Mouse (Mus musculus): ENCODE data around the gene Wbp2. TPM values are rescaled to one million over a fixed set of nuclear protein-coding genes. Genes with fewer than 3 reads are reported as not detected.
"Not testable (repeated sequence)": the region's sequence is repeated elsewhere in the genome, so short reads cannot be mapped to it uniquely, and the experiment has no call there.

Wbp2 gene
- 100 to 1,000 TPM; 388 to 420 TPM for total RNA-seq (2021)

GRCm38 (mm10) chr11:116086258-116087193, at the start of gene Wbp2:
Wbp2 (minus strand) TSS chr11:116086995.
- intact Hi-C loops (cut with DNase I) = loop anchor here (1.0 to 2.0 kb wide), 3 partner anchors 44 to 56 kb away; partner anchors contain the start of genes Mrpl38 and Unk
- peak; percentile 96 to 97 for DNase-seq (ENCODE audit: low spot score in 2 of 2)

- DNase-seq (ENCODE audit: low spot score in 2 of 2) = no peak
- intact Hi-C loops (cut with DNase I) = loop anchor here (5.0 kb wide), 1 partner anchor 202 kb away; the partner anchor contains the start of genes Recql5 and Sap30bp
Measured at GRCm38 (mm10) chr11:116134171-116134570, 47.4 kb upstream of the Wbp2 start.

GRCm38 (mm10) chr11:116133497-116133896, 46.7 kb upstream of the Wbp2 start:
- intact Hi-C loops (cut with DNase I) = loop anchor here (5.0 kb wide), 1 partner anchor 201 kb away; the partner anchor contains the start of genes Recql5 and Sap30bp
- DNase-seq (ENCODE audit: low spot score in 2 of 2) = no peak

- intact Hi-C loops (cut with DNase I) = loop anchor here (5.0 kb wide), 1 partner anchor 200 kb away; the partner anchor contains the start of genes Recql5 and Sap30bp
- DNase-seq (ENCODE audit: low spot score in 2 of 2) = no peak
Measured at GRCm38 (mm10) chr11:116132366-116133333, 45.9 kb upstream of the Wbp2 start.

GRCm38 (mm10) chr11:116131349-116132170, 44.8 kb upstream of the Wbp2 start:
- intact Hi-C loops (cut with DNase I) = loop anchor here (2.0 to 5.0 kb wide), 2 partner anchors 101 to 199 kb away; partner anchors contain the start of genes Recql5, Sap30bp and Unk
- no peak for DNase-seq (ENCODE audit: low spot score in 2 of 2)

- intact Hi-C loops (cut with DNase I) = loop anchor here (1.0 to 5.0 kb wide), 3 partner anchors 43 to 198 kb away; partner anchors contain the start of genes Recql5, Sap30bp and Unk
Measured at GRCm38 (mm10) chr11:116130488-116131205, 43.9 kb upstream of the Wbp2 start, which contains the start of gene Trim65. Trim65 (minus strand) TSS chr11:116131128.

GRCm38 (mm10) chr11:116129993-116130487, 43.2 kb upstream of the Wbp2 start:
- intact Hi-C loops (cut with DNase I) = loop anchor here (1.0 to 5.0 kb wide), 3 partner anchors 43 to 198 kb away; partner anchors contain the start of genes Recql5, Sap30bp and Unk
- no peak for DNase-seq (ENCODE audit: low spot score in 2 of 2)

More at GRCm38 (mm10) chr11:116130488-116131205, 43.9 kb upstream of the Wbp2 start, which contains the start of gene Trim65:
- DNase-seq (ENCODE audit: low spot score in 2 of 2) = peak; percentile 86

GRCm38 (mm10) chr11:116129091-116129790, 42.4 kb upstream of the Wbp2 start:
- no peak for DNase-seq (ENCODE audit: low spot score in 2 of 2)
- intact Hi-C loops (cut with DNase I) = no loop called here

- DNase-seq (ENCODE audit: low spot score in 2 of 2) = no peak
- intact Hi-C loops (cut with DNase I) = no loop called here
Measured at GRCm38 (mm10) chr11:116127986-116128385, 41.2 kb upstream of the Wbp2 start.

GRCm38 (mm10) chr11:116127156-116127980, 40.6 kb upstream of the Wbp2 start, which contains the start of gene Trim47:
Trim47 (minus strand) TSS chr11:116127210.
- intact Hi-C loops (cut with DNase I) = no loop called here
- no peak for DNase-seq (ENCODE audit: low spot score in 2 of 2)

GRCm38 (mm10) chr11:116126261-116126660, 39.5 kb upstream of the Wbp2 start:
- DNase-seq (ENCODE audit: low spot score in 2 of 2) = no peak
- intact Hi-C loops (cut with DNase I) = no loop called here

- DNase-seq (ENCODE audit: low spot score in 2 of 2) = not testable (repeated sequence)
Measured at GRCm38 (mm10) chr11:116121731-116122245, 35.0 kb upstream of the Wbp2 start.

GRCm38 (mm10) chr11:116117819-116118218, 31.0 kb upstream of the Wbp2 start:
- intact Hi-C loops (cut with DNase I) = no loop called here
- no peak for DNase-seq (ENCODE audit: low spot score in 2 of 2)

More at GRCm38 (mm10) chr11:116121731-116122245, 35.0 kb upstream of the Wbp2 start:
- intact Hi-C loops (cut with DNase I) = not testable (repeated sequence)

- intact Hi-C loops (cut with DNase I) = no loop called here
- DNase-seq (ENCODE audit: low spot score in 2 of 2) = no peak
Measured at GRCm38 (mm10) chr11:116117241-116117640, 30.4 kb upstream of the Wbp2 start.

- intact Hi-C loops (cut with DNase I) = no loop called here
- DNase-seq (ENCODE audit: low spot score in 2 of 2) = no peak
Measured at GRCm38 (mm10) chr11:116111611-116112203, 24.9 kb upstream of the Wbp2 start.

All from left cerebral cortex, postnatal 36 days (tissue).